Mouse (Mus musculus): Measurements from ENCODE around the gene Ptpa.

DNA sequence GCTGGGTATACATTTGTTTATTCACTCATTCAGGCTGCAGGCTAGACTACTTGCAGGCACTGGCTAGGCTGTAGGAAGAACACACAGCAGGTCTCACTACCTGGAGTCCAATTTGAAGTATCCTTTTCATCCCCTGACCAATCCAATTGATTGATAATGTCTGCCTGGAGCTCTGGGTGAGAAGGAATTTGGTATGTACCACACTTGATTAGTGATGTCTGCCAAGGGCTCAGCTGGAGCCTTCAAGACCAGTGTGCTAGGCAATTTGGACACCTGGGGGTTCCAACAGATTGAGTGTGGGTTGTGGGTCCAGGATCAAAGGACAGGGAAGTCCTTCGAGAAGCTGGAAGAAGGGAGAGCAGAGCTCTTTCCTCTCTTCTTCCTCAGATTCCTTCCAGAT is 62.7 kb downstream of the Ptpa start:
- TF ChIP-seq CTCF (conservative IDR thresholded peaks at IDR 0.05; ENCODE audit: insufficient read depth, insufficient read length, low read depth, low read length) = no peak
- no peak for TF ChIP-seq POLR2A (IDR thresholded peaks at IDR 0.05; ENCODE audit: low read depth, low read length)
